Mouse (Mus musculus): Measurements from ENCODE around the gene Ncf2. TPM values are rescaled to one million over a fixed set of nuclear protein-coding genes. Genes with fewer than 3 reads are reported as not detected.

Ncf2 gene
- total RNA-seq, 2 experiments from 2014 or later: 2.7 to 3.0 TPM

Other genes with a start within 250 kb of the Ncf2 start
- not detected for gene Apobec4, start 49.6 kb upstream of the Ncf2 start, total RNA-seq (2021)
- gene Rgl1, start 33.8 kb upstream of the Ncf2 start, total RNA-seq (2021): 100 to 1,000 TPM; 112 to 120 TPM
- 10 to 100 TPM; 88.8 to 93.4 TPM for gene Arpc5, start 33.7 kb upstream of the Ncf2 start, total RNA-seq (2021)
- 100 to 1,000 TPM in 1 of 2 experiments, 10 to 100 TPM in 1; 87.6 to 103 TPM for gene Smg7, start 102.5 kb downstream of the Ncf2 start, total RNA-seq (2021)
- 100 to 1,000 TPM; 159 to 161 TPM for gene Nmnat2, start 154.8 kb downstream of the Ncf2 start, total RNA-seq (2021)